Mouse (Mus musculus) bone marrow, adult 2 months (tissue): ENCODE measurements at regions not wholly inside any gene's neighbourhood (a gene's known extent, or its start where the extent isn't known, plus 50 kb on each side); places are given as distances from the start of the nearest gene placed in this dataset.

Experiments
- H3K27ac ChIP-seq: fragments of 200-500 bp; 2 replicates; pipeline ENCODE4 v1.5.1; 2012; ENCODE audit warnings: low read depth, mild to moderate bottlenecking, control low read depth, inconsistent platforms, low read length; ENCODE audit not compliant: control insufficient read depth, poor library complexity, insufficient read depth
- H3K4me1 ChIP-seq: fragments of 200-500 bp; 2 replicates; pipeline ENCODE4 v1.6.1; 2011; ENCODE audit warnings: low read length; ENCODE audit not compliant: control insufficient read depth, insufficient read depth
- H3K4me3 ChIP-seq: fragments of 200-500 bp; replicated peaks from 2 replicates; pipeline ENCODE3; 2011; ENCODE audit warnings: mild to moderate bottlenecking, low read depth, low read length, control low read depth; ENCODE audit not compliant: control insufficient read depth
- CTCF ChIP-seq: fragments of 200-500 bp; IDR thresholded peaks from 2 replicates; pipeline ENCODE4 v1.5.1; 2011; ENCODE audit warnings: low read length, control low read depth; ENCODE audit not compliant: control insufficient read depth, insufficient read depth
- POLR2A ChIP-seq: fragments of 200-500 bp; IDR thresholded peaks from 2 replicates; pipeline ENCODE4 v1.6.1; 2011; ENCODE audit warnings: low read depth, mild to moderate bottlenecking, control low read depth, low read length, borderline replicate concordance; ENCODE audit not compliant: control insufficient read depth
- WGBS: fragments of 180-500 bp; shearing (Covaris S2); methylation state at CpG from one replicate; pipeline ENCODE4 v1.1.7; 2018; 5-methylcytosine and 5-hydroxymethylcytosine counted together

DNA sequence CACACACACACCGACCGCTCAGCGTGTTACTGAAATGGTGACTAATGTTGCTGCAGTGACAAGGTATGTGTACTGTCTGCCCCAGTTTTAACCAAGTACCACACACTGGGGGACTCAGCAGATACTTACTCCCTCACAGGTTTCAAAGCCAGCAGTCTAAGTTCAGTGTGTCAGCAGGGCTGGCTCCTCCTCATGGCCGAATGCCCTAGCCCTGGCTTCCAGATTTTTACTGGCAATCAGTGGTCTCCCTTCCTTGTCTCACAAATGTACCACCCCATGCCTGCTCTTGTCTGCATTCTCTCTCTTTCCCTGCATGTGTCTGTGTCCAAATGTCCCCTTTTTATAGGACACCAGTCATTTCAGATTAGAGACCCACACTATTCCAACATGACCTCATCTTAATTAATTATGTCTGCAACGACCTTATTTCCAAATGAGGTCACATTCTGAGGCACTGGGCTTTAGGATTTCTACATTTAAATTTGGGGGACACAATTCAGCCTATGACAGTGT, 114.7 kb downstream of the Uri1 start:
- Histone ChIP-seq H3K27ac (no peak overlapping the region), H3K4me3 (no peak overlapping the region), H3K4me1 (no peaks in the 10 kb centered on the region)
- TF ChIP-seq POLR2A (no peak), CTCF (no peak)
- WGBS, result 69% methylated on average over 5 of the region's 5 CpGs

DNA sequence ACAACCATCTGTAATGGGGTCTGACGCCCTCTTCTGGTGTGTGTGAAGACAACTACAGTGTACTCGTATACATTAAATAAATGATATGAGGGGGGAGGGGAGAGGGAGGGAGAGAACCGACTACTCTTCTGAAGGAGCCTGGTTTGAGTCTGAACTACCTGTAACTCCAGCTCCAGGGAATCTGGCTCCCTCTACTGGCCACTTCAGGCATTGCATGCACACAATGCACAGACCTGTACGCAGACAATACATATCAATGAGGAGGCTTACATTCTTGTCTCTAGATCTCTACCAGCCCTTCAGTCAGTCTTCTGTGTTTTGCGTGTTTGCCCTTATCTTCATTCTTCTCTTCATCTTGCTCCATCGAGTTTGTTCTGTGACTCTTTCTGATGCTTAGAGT, 120.4 kb upstream of the Zfp536 start:
- H3K4me3 ChIP-seq, result no peak overlapping the region
- no peak overlapping the region for H3K27ac ChIP-seq
- WGBS, result 76% methylated on average over 6 of the region's 6 CpGs
- TF ChIP-seq POLR2A, result no peak
- peak; percentile 50; the same call in 1 of the 2 replicates for TF ChIP-seq CTCF
- H3K4me1 ChIP-seq, result no peaks in the 10 kb centered on the region

DNA sequence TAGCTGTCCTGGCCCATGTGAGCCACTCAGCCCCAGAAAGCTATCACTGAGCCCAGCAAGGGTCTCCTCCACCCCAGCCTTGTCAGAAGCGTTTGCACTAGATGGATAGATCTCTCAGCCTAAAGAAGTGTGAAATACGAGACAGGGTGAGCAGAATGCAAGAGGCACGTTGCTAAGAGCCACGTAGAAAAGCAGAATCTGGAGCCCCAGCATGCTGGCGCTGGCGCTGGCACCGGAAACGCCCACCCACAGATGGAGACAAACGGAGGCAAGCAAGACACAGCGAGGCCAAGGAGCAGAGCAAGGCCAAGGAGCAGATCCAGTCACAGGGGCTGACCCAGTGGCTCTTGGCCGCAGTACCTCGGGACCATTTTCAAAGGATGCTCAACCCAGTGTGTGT, 100.9 kb upstream of the Zfp536 start:
- no peak overlapping the region for H3K4me3 ChIP-seq
- H3K4me1 ChIP-seq, result no peaks in the 10 kb centered on the region
- 69% methylated on average over 12 of the region's 12 CpGs for WGBS
- TF ChIP-seq POLR2A (no peak), CTCF (no peak)
- no peak overlapping the region for H3K27ac ChIP-seq

DNA sequence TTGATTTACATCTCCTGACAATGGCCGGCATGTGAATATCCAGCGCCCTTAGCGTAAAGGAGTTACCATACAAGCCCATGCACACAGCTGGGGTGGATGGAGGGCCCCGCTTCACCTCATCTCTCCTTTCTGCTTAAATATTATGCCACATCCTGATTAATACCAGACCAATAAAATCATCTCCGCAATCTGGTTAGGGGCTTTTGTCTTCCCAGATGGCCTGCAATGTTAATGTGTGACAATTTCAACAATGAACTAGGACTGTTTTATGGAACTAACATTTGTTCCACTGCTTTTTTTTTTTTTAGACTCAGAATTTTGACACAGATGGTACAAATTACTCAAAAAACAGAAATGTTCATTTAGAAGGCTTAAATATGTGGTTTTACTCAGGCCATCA, 97.5 kb upstream of the Zfp536 start:
- H3K27ac ChIP-seq, result no peak overlapping the region
- H3K4me3 ChIP-seq, result no peak overlapping the region
- TF ChIP-seq CTCF (no peak), POLR2A (no peak)
- no peaks in the 10 kb centered on the region for H3K4me1 ChIP-seq
- WGBS, result 86% methylated on average over 5 of the region's 5 CpGs

DNA sequence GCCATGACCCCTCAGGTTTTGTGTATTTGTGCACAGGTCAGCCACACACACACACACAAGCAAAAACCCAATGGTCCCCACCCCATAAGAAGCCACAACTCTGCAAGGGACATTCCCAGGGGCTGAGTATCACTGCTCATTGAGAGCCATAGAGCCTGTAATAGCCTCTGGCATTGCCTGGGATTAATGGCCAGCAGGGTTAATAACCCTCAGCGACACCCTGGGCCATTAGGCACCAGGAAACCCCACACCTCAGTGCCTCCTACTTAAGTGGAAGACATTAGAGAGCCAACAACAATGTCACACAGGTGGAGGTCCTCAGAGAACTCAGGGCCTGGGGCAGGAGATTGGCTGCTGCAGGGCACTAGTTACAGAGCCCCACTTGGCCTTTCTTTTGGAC, 93.0 kb upstream of the Zfp536 start:
- 58% methylated on average over 1 of the region's 1 CpGs for whole genome bisulfite sequencing
- TF ChIP-seq CTCF (no peak), POLR2A (no peak)
- H3K4me1 ChIP-seq, result no peaks in the 10 kb centered on the region
- no peak overlapping the region for H3K27ac ChIP-seq
- H3K4me3 ChIP-seq, result no peak overlapping the region

DNA sequence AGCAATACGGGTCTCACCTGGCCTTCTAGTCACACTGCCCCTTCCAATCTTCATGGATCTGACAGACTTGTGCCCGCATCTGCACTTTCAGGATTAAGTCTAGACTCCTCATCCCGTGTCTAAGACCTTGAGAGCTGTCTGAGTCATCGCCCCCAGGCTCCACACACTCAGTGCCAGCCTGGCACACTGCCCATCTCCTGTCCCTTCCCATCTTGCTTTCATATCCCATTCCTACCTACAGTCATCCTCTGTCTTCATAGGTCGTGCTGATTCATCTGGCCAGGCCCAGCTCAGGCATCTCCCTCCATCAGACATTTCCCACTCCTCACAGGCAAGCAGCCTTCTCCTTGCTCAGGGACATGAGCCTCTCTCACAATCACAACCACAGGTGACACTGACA, 78.0 kb upstream of the Zfp536 start:
- no peaks in the 10 kb centered on the region for H3K4me1 ChIP-seq
- no peak for TF ChIP-seq POLR2A
- no peak for TF ChIP-seq CTCF
- 73% methylated on average over 5 of the region's 5 CpGs for WGBS
- H3K27ac ChIP-seq, result no peak overlapping the region
- no peak overlapping the region for H3K4me3 ChIP-seq

DNA sequence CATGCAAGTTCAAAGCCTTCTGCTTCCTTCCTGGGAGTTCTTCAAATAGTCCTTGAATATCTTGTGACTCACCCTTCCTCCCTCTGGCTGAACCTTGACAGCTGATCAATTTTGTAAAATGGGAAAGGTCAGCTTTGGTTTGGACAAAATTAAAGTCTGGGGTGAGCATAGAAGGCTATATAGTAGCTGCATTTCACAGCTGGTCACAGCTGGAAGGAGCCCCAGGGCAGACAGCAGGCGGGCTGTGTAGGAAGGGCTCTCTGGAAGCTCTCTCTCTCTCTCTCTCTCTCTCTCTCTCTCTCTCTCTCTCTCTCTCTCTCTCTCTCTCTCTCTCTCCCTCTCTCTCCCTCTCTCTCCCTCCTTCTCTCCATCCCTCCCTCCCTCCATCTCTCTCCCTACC, 71.8 kb upstream of the Zfp536 start:
- 88% methylated on average over 1 of the region's 1 CpGs for WGBS
- H3K27ac ChIP-seq, result no peak overlapping the region
- H3K4me1 ChIP-seq, result no peaks in the 10 kb centered on the region
- H3K4me3 ChIP-seq, result no peak overlapping the region
- TF ChIP-seq POLR2A, result no peak
- no peak for TF ChIP-seq CTCF

DNA sequence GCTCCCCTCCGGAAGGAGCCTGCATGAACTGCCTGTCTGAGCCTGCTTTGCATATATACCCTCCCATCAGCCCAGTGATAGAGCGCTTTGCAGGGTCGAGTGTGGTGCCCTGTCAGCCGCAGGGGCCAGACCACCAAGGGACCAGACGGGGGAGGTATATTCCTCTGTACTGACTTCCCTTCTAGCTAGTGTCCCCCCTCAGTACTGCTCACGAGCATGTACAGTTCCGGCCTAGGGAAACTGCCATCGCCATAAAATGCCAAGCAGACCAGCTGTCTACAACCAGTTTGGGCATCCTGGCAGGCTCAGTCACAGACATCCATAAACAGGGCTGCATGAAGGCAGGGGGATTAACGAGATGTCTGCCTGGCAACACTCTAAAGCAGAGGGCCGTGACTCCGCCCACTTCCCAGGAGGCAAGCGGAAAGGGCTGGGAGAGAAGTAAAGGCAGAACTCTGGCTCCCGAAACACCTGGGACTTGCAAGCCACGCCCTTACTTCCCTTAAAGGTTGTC, 68.6 kb upstream of the Zfp536 start:
- WGBS, result 9% methylated on average over 14 of the region's 14 CpGs
- Histone ChIP-seq H3K4me3 (no peak overlapping the region), H3K4me1 (no peaks in the 10 kb centered on the region), H3K27ac (no peak overlapping the region)
- TF ChIP-seq CTCF (no peak), POLR2A (no peak)

DNA sequence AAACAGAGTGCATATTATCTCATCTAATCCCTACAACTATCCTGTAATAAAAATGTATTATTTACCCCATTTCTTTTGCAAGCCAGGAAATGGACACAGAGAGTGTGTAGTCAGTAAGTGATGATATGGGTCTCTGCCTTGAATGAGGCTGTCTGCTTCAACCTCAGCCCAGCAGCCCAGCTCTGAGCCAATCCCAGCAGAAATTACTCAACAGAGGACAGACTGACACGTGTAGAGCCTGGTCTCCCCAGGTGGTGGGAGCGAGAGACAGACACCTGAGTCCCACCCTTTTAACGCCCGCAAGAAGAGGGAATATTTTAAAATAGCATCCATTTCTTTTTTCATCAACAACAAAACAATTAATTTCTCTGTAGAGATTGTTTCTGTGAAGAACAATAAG, 68.1 kb upstream of the Zfp536 start:
- Histone ChIP-seq H3K4me3 (no peak overlapping the region), H3K4me1 (no peaks in the 10 kb centered on the region), H3K27ac (no peak overlapping the region)
- WGBS, result 32% methylated on average over 4 of the region's 4 CpGs
- no peak for TF ChIP-seq CTCF
- no peak for TF ChIP-seq POLR2A
